Mouse (Mus musculus) liver, adult 2 months (tissue): ENCODE measurements around the gene Myh7.

Experiments
- CTCF ChIP-seq: fragments of 200-500 bp; IDR thresholded peaks from 2 replicates; pipeline ENCODE4 v1.5.1; 2011; ENCODE audit warnings: low read depth, low read length, control low read depth
- POLR2A ChIP-seq: fragments of 200-500 bp; IDR thresholded peaks from 2 replicates; pipeline ENCODE4 v1.6.1; 2011; ENCODE audit warnings: low read length, control low read depth; ENCODE audit not compliant: insufficient read depth; ENCODE audit errors: extremely low read depth

DNA sequence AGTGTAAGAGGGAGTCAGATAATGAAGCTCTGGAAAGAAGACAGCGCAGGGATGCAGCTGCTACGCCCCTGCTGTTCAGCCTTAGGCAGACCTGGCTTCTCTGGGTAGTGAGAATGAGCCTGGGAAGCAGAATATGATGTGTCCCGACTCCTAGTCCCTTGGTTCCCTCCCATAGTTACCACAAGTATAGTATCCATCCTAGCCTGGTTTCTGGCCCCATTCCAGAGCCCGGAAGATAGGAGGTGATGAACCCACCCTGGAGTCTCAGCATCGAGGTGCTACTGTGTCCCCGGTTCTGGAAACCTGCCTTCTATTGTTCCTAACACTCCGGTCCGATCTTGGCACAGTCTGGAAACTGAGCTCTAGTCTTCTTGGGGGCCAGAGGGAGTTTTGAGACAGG is 14.0 kb upstream of the Myh7 start:
- TF ChIP-seq POLR2A (no peak), CTCF (no peak)
